Mouse (Mus musculus) spleen, adult 2 months (tissue): Measurements from ENCODE around the gene Gm5460.

Experiments used
- CTCF ChIP-seq: fragments of 200-500 bp; IDR thresholded peaks from 2 replicates; pipeline ENCODE4 v1.5.1; 2011; ENCODE audit warnings: mild to moderate bottlenecking, inconsistent platforms; ENCODE audit not compliant: insufficient read depth, insufficient read length, insufficient replicate concordance; ENCODE audit errors: extremely low read depth
- POLR2A ChIP-seq: fragments of 200-500 bp; IDR thresholded peaks from 2 replicates; pipeline ENCODE4 v1.6.1; 2011; ENCODE audit warnings: low read depth, low read length, inconsistent platforms

DNA sequence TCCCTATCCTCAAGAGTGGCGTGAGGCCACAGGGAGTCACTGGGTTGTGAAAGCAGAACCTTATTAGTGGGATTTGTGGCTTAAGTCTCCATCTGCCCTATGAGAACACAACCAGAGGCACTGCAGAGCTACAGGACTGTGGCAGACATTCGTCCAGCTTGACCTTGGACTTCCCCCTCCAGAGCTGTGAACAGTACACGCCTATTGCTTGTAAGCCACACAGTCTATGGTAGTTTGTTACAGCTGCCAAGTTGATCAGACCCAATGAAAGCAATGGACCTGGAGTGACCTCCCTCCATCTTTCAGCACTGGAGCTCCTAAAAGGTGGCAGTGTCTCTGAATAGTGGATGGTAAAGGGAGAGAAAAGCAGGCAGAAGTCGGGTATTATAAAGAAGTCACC is 61.7 kb downstream of the Gm5460 start:
- no peak for TF ChIP-seq CTCF
- no peak for TF ChIP-seq POLR2A
